Mouse (Mus musculus): ENCODE results near the gene Dram2.

DNA sequence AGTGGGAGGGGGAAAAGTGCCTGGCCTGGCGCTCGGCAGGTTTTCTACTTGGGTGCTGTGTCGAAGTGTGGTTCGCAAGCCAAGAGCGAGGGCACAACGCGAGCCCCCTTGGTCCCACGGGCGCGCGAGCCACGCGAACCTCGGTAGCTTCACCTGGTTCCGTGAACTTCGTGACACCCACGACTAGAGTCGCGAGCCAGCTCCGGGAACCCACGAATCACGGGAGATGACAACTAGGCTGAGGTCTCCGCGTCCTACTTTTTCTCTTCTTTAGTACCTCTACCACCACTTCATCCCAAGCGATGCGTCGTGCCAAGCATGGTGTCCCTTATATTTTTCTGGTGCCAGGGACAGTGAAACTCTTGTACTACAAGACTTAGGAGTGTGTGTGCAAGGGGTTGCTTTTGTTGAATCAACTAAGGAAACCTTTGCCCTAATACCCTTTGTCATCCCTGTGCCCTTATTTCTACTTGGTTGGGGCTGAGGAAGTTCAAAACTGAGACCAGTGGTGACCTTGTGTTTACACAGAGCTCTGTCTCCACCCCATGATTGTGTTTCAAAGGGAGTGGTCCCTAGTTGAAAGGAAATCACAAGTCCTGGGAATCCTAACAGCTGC is 434 bp downstream of the Dram2 start:
- TF ChIP-seq POLR2A (IDR thresholded peaks at IDR 0.05; ENCODE audit: low read depth, low read length) (peak; percentile 7; the same call in 1 of the 2 replicates), CTCF (IDR thresholded peaks at IDR 0.05; ENCODE audit: extremely low read depth, insufficient read depth, insufficient read length, insufficient replicate concordance) (no peak)

Measured in spleen, adult 2 months (tissue).